Mouse (Mus musculus) G1E (cell line): Measurements from ENCODE around the gene Ccl20. TPM values are rescaled to one million over a fixed set of nuclear protein-coding genes. Genes with fewer than 3 reads are reported as not detected.

Experiments
- ATAC-seq: 2 replicates; pipeline ENCODE4 v1.8.0; 2016; ENCODE audit warnings: mild to moderate bottlenecking; ENCODE audit not compliant: insufficient number of reproducible peaks, poor library complexity, low FRiP score, severe bottlenecking; ENCODE audit errors: extremely low read depth
- DNase-seq: peaks from one replicate; pipeline ENCODE4 v3.0.0; 2012; ENCODE audit warnings: low spot score
- H3K27me3 ChIP-seq: 2 replicates; pipeline ENCODE4 v1.6.1; 2012; ENCODE audit warnings: mild to moderate bottlenecking, low read length, inconsistent platforms; ENCODE audit not compliant: insufficient read depth
- H3K36me3 ChIP-seq: replicated peaks from 2 replicates; pipeline ENCODE3; 2012; ENCODE audit warnings: mild to moderate bottlenecking, inconsistent platforms
- H3K4me1 ChIP-seq: 2 replicates; pipeline ENCODE4 v1.6.1; 2012; ENCODE audit warnings: low read depth, low read length, inconsistent platforms, mixed read lengths; ENCODE audit not compliant: insufficient read depth
- H3K4me3 ChIP-seq: 2 replicates; pipeline ENCODE4 v1.5.1; 2012; ENCODE audit warnings: low read depth, mild to moderate bottlenecking, inconsistent platforms, low read length, moderate library complexity, mixed read lengths
- H3K9me3 ChIP-seq: replicated peaks from 2 replicates; pipeline ENCODE4 v1.6.1; 2012; ENCODE audit warnings: inconsistent platforms
- CTCF ChIP-seq: IDR thresholded peaks from 2 replicates; pipeline ENCODE4 v1.5.1; 2012; ENCODE audit warnings: low read depth, low read length, inconsistent platforms, mixed read lengths
- GATA1 ChIP-seq: IDR thresholded peaks from 2 replicates; pipeline ENCODE4 v1.6.1; 2012; ENCODE audit warnings: borderline replicate concordance, low read length, inconsistent platforms, mixed read lengths
- GATA2 ChIP-seq: IDR thresholded peaks from 2 replicates; pipeline ENCODE4 v1.6.1; 2012; ENCODE audit warnings: low read depth, low read length, inconsistent platforms, borderline replicate concordance
- POLR2AphosphoS5 ChIP-seq: IDR thresholded peaks from 2 replicates; pipeline ENCODE4 v1.6.1; 2012; ENCODE audit warnings: low read depth, low read length, inconsistent platforms; ENCODE audit not compliant: insufficient replicate concordance
- TAL1 ChIP-seq: conservative IDR thresholded peaks from 2 replicates; pipeline ENCODE4 v1.6.1; 2012; ENCODE audit warnings: low read depth, low read length, inconsistent platforms, mixed read lengths
- polyA plus RNA-seq: library from polyadenylated mRNA; stranded (reverse); fragments of >175 nt; gene quantifications from 2 replicates; pipeline ENCODE4 v1.2.3, GENCODE M21; 2012
- total RNA-seq, 2 experiments: library from RNA; stranded (forward) in 1 of 2; stranded (reverse) in 1 of 2; fragments of 200-1000 nt in 1 of 2; fragments of >200 nt in 1 of 2; fragmentation: Nextera tagmentation in 1 of 2; gene quantifications; 2 replicates each; pipeline ENCODE4 v1.2.3; 2014 to 2017

The Ccl20 gene
- total and polyA plus RNA-seq, 3 experiments, result 0.66 TPM; not detected in 2

DNA sequence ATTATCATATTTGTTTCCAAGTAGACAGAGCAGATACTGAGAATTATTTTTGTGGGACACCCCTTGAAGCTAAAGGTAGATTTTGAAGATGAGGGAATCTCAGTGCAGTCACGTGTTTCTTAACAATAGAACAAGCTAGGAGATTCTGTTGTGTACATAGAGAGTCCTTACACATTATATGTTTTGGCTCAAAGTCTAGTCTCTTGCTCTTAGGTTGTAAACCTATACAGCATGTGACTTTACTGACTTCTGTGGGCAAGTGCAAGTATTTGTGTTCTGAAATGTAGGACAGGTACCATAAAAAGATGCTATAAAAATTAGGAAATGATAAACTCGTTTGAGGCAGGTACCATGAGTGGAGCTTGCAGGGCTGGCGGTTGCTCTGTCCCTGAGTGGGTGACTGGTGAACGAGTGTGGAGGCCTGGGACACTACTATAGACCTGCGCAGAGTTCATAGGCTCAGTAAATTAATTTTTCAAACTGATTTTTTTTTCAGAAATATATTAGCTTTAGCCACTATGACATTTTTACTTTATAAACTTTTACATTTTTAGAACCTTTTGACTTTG lies 9.1 kb upstream of the Ccl20 start:
- Histone ChIP-seq H3K36me3 (no peaks in the 10 kb centered on the region), H3K9me3 (no peaks in the 10 kb centered on the region), H3K4me1 (no peaks in the 10 kb centered on the region), H3K27me3 (no peaks in the 10 kb centered on the region), H3K4me3 (no peak overlapping the region)
- TF ChIP-seq GATA2 (no peak), POLR2AphosphoS5 (no peak), GATA1 (no peak), CTCF (no peak), TAL1 (no peak)
- ATAC-seq (no peak), DNase-seq (no peak)

DNA sequence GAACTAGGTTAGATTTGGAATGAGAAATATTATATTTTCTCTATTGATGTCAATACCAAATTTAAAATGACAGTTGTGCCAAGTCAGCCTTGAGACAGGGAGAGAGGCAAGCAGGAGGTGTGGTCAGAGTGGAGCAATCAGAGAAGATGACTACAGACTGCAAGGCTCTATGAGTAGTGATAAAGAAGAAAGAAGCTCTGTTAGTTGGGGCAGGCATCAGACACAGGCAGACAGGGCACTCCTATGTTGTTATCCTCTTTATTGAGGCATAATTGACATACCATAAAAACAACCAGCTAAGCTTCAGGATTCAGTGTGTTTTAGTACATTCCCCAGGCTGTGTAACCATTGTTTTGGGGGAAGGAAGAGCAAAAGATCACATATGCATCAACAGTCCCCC lies 5.6 kb upstream of the Ccl20 start:
- Histone ChIP-seq H3K36me3 (no peaks in the 10 kb centered on the region), H3K27me3 (no peaks in the 10 kb centered on the region), H3K4me3 (no peak overlapping the region), H3K9me3 (no peaks in the 10 kb centered on the region), H3K4me1 (no peaks in the 10 kb centered on the region)
- DNase-seq, result no peak
- TF ChIP-seq GATA1 (no peak), GATA2 (no peak), POLR2AphosphoS5 (no peak), CTCF (no peak), TAL1 (no peak)
- ATAC-seq, result no peak

GRCm38 (mm10) chr1:83111726-83112125 lies 4.8 kb upstream of the Ccl20 start:
- Histone ChIP-seq H3K36me3 (no peaks in the 10 kb centered on the region), H3K27me3 (no peaks in the 10 kb centered on the region; the same call in 1 of the 2 replicates), H3K4me1 (no peaks in the 10 kb centered on the region), H3K9me3 (no peaks in the 10 kb centered on the region), H3K4me3 (no peak overlapping the region)
- no peak for ATAC-seq
- TF ChIP-seq GATA2, result no peak
- no peak for TF ChIP-seq POLR2AphosphoS5
- TF ChIP-seq CTCF, result no peak
- TF ChIP-seq TAL1, result no peak
- DNase-seq, result no peak

DNA sequence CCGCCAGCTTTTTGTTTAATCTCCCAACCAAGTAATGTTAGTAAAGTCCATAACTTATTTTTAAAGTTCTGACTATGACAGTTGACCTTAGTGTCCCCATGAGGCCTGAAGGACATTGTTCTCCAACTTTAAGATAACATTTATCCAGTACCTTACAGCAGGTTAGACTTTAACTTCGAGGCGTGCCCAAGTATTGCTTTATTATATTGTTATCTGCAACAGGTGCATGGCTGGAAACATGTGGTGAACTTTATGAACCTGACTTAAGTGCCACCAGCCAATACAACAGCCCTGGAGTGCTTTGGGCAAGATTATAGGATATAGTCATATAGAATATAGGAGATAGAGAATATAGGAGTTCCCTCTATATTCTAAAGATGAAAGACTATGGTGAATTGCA lies 651 bp downstream of the Ccl20 start:
- no peak for DNase-seq
- Histone ChIP-seq H3K27me3 (no peaks in the 10 kb centered on the region; the same call in 1 of the 2 replicates), H3K9me3 (no peaks in the 10 kb centered on the region), H3K36me3 (no peaks in the 10 kb centered on the region), H3K4me3 (no peak overlapping the region), H3K4me1 (no peaks in the 10 kb centered on the region)
- ATAC-seq, result no peak
- TF ChIP-seq GATA1 (no peak), TAL1 (no peak), POLR2AphosphoS5 (no peak), CTCF (no peak), GATA2 (no peak)

- Histone ChIP-seq H3K4me1 (no peaks in the 10 kb centered on the region), H3K4me3 (no peak overlapping the region), H3K27me3 (no peaks in the 10 kb centered on the region; the same call in 1 of the 2 replicates), H3K9me3 (no peaks in the 10 kb centered on the region), H3K36me3 (no peaks in the 10 kb centered on the region)
- ATAC-seq (no peak), DNase-seq (no peak)
- no peak for TF ChIP-seq TAL1
- no peak for TF ChIP-seq GATA1
- TF ChIP-seq GATA2, result no peak
- no peak for TF ChIP-seq CTCF
- no peak for TF ChIP-seq POLR2AphosphoS5
These were observed 1.1 kb downstream of the Ccl20 start for GRCm38 (mm10) chr1:83117661-83118060.

GRCm38 (mm10) chr1:83119903-83120302 lies 3.3 kb downstream of the Ccl20 start:
- H3K4me3 ChIP-seq, result no peak overlapping the region
- H3K36me3 ChIP-seq, result no peaks in the 10 kb centered on the region
- ATAC-seq, result no peak
- no peaks in the 10 kb centered on the region for H3K4me1 ChIP-seq
- H3K27me3 ChIP-seq, result peaks cover 4% of the 10 kb centered on the region; the same call in 1 of the 2 replicates
- no peak for TF ChIP-seq TAL1
- TF ChIP-seq CTCF, result no peak
- TF ChIP-seq GATA2, result no peak
- no peak for TF ChIP-seq POLR2AphosphoS5
- TF ChIP-seq GATA1, result no peak
- no peaks in the 10 kb centered on the region for H3K9me3 ChIP-seq
- DNase-seq, result no peak

GRCm38 (mm10) chr1:83120312-83120711 lies 3.7 kb downstream of the Ccl20 start:
- H3K27me3 ChIP-seq, result peaks cover 4% of the 10 kb centered on the region; the same call in 1 of the 2 replicates
- no peak for DNase-seq
- ATAC-seq, result no peak
- H3K36me3 ChIP-seq, result no peaks in the 10 kb centered on the region
- TF ChIP-seq GATA1 (no peak), GATA2 (no peak), CTCF (no peak), POLR2AphosphoS5 (no peak)
- H3K4me3 ChIP-seq, result no peak overlapping the region
- no peaks in the 10 kb centered on the region for H3K4me1 ChIP-seq
- no peaks in the 10 kb centered on the region for H3K9me3 ChIP-seq
